Mouse (Mus musculus) hindbrain, embryonic 11.5 days (tissue): Measurements from ENCODE around the gene Ctdnep1. TPM values are rescaled to one million over a fixed set of nuclear protein-coding genes. Genes with fewer than 3 reads are reported as not detected.

ENCODE experiments used
- ATAC-seq: fragments of 200-750 bp; cut with Nextera tagmentation; 2 replicates; pipeline ENCODE4 v1.8.0; 2017; ENCODE audit warnings: mild to moderate bottlenecking, moderate TSS enrichment, moderate library complexity; ENCODE audit not compliant: low FRiP score
- DNase-seq: peaks from one replicate; pipeline ENCODE4 v3.0.0-alpha.2; 2015; ENCODE audit warnings: low spot score
- H3K27ac ChIP-seq: fragments of 300-500 bp; sonication (generic); 2 replicates; pipeline ENCODE4 v1.5.1; 2014; ENCODE audit warnings: mild to moderate bottlenecking, low read depth, low read length
- H3K27me3 ChIP-seq: fragments of 300-500 bp; sonication (generic); 2 replicates; pipeline ENCODE4 v1.6.1; 2014; ENCODE audit warnings: mild to moderate bottlenecking, low read length, moderate library complexity, mixed read lengths; ENCODE audit not compliant: control insufficient read depth, insufficient read depth
- H3K36me3 ChIP-seq: fragments of 300-500 bp; sonication (generic); 2 replicates; pipeline ENCODE4 v1.6.1; 2014; ENCODE audit warnings: mild to moderate bottlenecking, low read length, moderate library complexity, mixed read lengths; ENCODE audit not compliant: control insufficient read depth, insufficient read depth
- H3K4me1 ChIP-seq: fragments of 300-500 bp; sonication (generic); replicated peaks from 2 replicates; pipeline ENCODE4 v1.6.1; 2014; ENCODE audit warnings: low read length, mixed read lengths; ENCODE audit not compliant: control insufficient read depth, insufficient read depth
- H3K4me2 ChIP-seq: fragments of 300-500 bp; sonication (generic); replicated peaks from 2 replicates; pipeline ENCODE4 v1.6.1; 2014; ENCODE audit warnings: mild to moderate bottlenecking, low read depth, low read length
- H3K4me3 ChIP-seq: fragments of 300-500 bp; sonication (generic); 2 replicates; pipeline ENCODE4 v1.5.1; 2014; ENCODE audit warnings: low read depth, low read length
- H3K9ac ChIP-seq: fragments of 300-500 bp; sonication (generic); 2 replicates; pipeline ENCODE4 v1.6.1; 2014; ENCODE audit warnings: low read depth, low read length
- H3K9me3 ChIP-seq: fragments of 300-500 bp; sonication (generic); 2 replicates; pipeline ENCODE4 v1.6.1; 2016; ENCODE audit warnings: low read length; ENCODE audit not compliant: control insufficient read depth
- WGBS: fragments of 180-500 bp; shearing (Covaris S2); extraction: QIAGEN DNeasy Blood & Tissue Kit; methylation state at CpG from one replicate; pipeline ENCODE4 v1.1.7; 2014; 5-methylcytosine and 5-hydroxymethylcytosine counted together
- polyA plus RNA-seq: library from polyadenylated mRNA; unstranded; fragments of >200 nt; fragmentation: Nextera tagmentation; extraction: Ambion mirVana; gene quantifications from 2 replicates; pipeline ENCODE4 v1.2.1, GENCODE M21; 2014

The Ctdnep1 gene
- polyA plus RNA-seq, 1 experiment from 2014 or later: 26.8 TPM

DNA sequence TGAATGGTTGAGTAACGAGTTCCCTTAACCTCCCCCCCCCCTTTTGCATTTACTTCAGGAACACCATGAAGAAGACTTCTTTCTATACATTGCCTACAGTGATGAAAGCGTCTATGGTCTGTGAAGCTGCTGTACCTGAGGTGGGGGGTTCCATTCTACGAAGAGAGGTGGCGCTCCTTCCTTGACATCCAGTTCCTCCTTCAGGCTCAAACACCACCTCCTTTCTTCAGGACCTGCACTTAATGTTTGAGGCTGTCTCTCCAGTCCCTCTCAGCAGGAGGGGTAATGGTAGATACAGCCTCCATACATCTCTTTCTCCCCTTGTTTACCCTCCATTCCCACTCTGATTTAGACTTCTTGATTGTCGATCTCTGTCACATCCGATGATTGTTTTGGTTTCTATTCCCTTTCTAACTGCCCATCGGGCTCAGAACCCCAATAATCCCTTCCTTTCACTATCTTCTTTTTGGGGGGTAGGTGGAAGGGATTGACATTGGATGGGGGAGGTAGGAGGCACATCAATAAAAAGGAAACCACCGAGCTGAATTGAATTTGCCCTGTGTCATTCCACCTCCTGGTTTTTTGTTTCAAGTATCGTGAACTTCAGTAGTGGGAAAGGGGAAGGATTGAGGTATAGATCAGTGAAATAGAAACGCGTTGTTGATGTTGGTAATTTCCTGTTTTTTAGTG is 13.6 kb downstream of the Ctdnep1 start:
- Histone ChIP-seq H3K9ac (no peak overlapping the region), H3K27ac (no peak overlapping the region), H3K4me1 (peaks cover 12% of the 10 kb centered on the region), H3K36me3 (peaks cover 9% of the 10 kb centered on the region), H3K9me3 (no peaks in the 10 kb centered on the region), H3K4me3 (peak overlapping the region; percentile 96), H3K27me3 (no peaks in the 10 kb centered on the region), H3K4me2 (no peak overlapping the region)
- DNase-seq (no peak), ATAC-seq (no peak)
- 87% methylated on average over 11 of the region's 11 CpGs for WGBS

GRCm38 (mm10) chr11:69995391-69995960 is 14.5 kb downstream of the Ctdnep1 start, which contains the start of gene Phf23:
TSS of gene Phf23 (plus strand) at chr11:69995777.
- peaks cover 12% of the 10 kb centered on the region for H3K4me1 ChIP-seq
- DNase-seq: peak; percentile 98
- under 1% methylated on average over 35 of the region's 36 CpGs for WGBS

DNA sequence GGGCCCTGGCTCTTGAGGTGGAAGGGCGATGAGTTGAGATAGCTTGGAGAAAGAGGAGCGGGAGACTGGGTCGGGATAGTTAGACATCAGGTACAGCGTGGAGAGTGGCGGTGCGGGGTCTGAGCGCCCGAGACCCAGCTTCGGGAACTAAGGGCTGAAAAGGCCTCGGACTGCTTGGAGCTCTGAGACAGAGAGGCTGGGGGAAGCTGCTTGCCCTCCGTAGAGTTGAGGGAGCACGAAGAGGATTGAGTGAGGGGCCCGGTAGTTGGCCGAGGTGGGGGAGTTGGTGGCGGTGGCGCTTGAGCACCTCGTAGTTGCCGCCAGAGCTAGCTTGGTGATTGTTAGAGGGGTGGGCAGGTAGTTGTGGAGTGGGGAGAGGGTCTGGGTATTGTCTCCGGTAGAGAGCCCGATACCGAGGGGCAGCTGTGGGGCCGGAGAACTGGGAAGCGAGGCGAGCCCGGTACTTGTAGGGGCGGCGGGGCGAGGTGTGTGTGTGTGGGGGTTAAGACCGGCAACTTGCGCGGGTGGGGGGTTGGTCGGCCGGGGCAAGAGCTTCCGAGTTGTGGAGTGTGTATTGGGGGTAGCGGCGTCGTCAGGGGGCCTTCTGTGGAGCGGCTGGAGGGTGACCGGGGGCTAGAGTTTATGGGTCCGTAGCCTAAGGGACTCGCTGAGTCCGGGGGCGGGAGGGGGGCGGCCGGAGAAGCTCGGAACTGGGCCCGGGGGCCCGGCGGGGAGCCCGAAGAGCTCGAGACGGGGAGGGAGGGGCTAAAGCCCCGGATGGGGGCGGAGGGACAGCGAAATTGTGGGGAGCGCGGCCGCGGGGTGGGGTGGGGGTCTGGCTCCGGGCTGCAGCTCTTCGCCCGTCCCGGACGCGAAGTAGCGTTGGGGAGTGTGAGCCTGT is 15.5 kb downstream of the Ctdnep1 start:
- Histone ChIP-seq H3K36me3 (peaks cover 11% of the 10 kb centered on the region), H3K4me1 (peaks cover 12% of the 10 kb centered on the region), H3K4me2 (peak overlapping the region; percentile 48), H3K27ac (peak overlapping the region; percentile 96), H3K9ac (peak overlapping the region; percentile 97), H3K9me3 (no peaks in the 10 kb centered on the region), H3K27me3 (no peaks in the 10 kb centered on the region), H3K4me3 (peak overlapping the region; percentile 96)
- 0 out of 2 replicates have a peak, but pooled peaks have one; percentile 1 for ATAC-seq
- no peak for DNase-seq
- under 1% methylated on average over 53 of the region's 66 CpGs for WGBS

More at GRCm38 (mm10) chr11:69995391-69995960, 14.5 kb downstream of the Ctdnep1 start, which contains the start of gene Phf23:
- no peaks in the 10 kb centered on the region for H3K9me3 ChIP-seq
- H3K9ac ChIP-seq: peak within 1 kb of the TSS; percentile 97
- H3K27me3 ChIP-seq: no peaks in the 10 kb centered on the region
- H3K4me3 ChIP-seq: peak within 1 kb of the TSS; percentile 96
- peak; percentile 81 for ATAC-seq
- peak within 1 kb of the TSS; percentile 96 for H3K27ac ChIP-seq
- H3K36me3 ChIP-seq: peaks cover 11% of the 10 kb centered on the region
- peak within 1 kb of the TSS; percentile 48 for H3K4me2 ChIP-seq

GRCm38 (mm10) chr11:69997070-69997509 is 16.1 kb downstream of the Ctdnep1 start:
- peaks cover 14% of the 10 kb centered on the region for H3K4me1 ChIP-seq

DNA sequence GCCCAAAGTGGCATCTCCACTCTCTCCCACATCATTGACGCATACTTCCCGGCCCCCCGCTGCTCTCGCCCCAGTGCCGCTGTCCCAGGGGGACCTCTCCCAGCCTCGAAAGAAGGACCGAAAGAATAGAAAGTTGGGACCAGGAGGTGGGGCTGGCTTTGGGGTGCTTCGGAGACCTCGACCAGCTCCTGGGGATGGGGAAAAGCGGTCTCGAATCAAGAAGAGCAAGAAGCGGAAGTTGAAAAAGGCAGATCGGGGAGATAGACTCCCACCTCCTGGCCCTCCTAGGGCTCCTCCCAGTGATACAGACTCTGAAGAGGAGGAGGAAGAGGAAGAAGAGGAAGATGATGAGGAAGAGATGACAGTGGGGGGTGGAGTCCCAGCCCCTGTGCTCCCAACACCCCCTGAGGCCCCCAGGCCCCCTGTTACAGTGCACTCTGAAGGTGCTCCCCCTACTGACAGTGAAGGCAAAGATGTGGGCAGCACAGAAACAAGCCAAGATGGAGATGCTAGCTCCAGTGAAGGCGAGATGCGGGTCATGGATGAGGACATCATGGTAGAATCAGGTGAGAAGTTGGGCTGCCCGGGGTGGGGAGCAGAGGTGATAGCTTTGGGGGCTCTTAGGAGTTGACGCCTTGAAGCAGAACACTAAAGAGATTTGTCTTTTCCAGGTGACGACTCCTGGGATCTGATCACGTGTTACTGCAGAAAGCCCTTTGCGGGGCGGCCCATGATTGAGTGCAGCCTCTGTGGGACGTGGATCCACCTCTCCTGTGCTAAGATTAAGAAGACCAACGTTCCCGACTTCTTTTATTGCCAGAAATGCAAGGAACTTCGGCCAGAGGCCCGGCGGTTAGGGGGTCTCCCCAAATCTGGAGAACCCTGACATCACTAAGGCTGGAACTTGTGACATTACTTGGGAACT is 17.9 kb downstream of the Ctdnep1 start:
- DNase-seq: no peak
- no peaks in the 10 kb centered on the region for H3K9me3 ChIP-seq
- 94% methylated on average over 27 of the region's 27 CpGs for WGBS
- H3K27ac ChIP-seq: no peak overlapping the region
- peaks cover 11% of the 10 kb centered on the region for H3K36me3 ChIP-seq
- H3K9ac ChIP-seq: no peak overlapping the region
- peaks cover 8% of the 10 kb centered on the region; the same call in 1 of the 2 replicates for H3K4me1 ChIP-seq
- H3K27me3 ChIP-seq: no peaks in the 10 kb centered on the region
- H3K4me2 ChIP-seq: no peak overlapping the region
- no peak overlapping the region for H3K4me3 ChIP-seq
- ATAC-seq: no peak

More at GRCm38 (mm10) chr11:69997070-69997509, 16.1 kb downstream of the Ctdnep1 start:
- DNase-seq (peak; percentile 87), ATAC-seq (peak; percentile 50)
- Histone ChIP-seq H3K9ac (peak overlapping the region; percentile 97), H3K27ac (peak overlapping the region; percentile 96), H3K4me2 (peak overlapping the region; percentile 48), H3K4me3 (peak overlapping the region; percentile 96), H3K36me3 (peaks cover 11% of the 10 kb centered on the region), H3K27me3 (no peaks in the 10 kb centered on the region), H3K9me3 (no peaks in the 10 kb centered on the region)
- under 1% methylated on average over 22 of the region's 44 CpGs for WGBS

DNA sequence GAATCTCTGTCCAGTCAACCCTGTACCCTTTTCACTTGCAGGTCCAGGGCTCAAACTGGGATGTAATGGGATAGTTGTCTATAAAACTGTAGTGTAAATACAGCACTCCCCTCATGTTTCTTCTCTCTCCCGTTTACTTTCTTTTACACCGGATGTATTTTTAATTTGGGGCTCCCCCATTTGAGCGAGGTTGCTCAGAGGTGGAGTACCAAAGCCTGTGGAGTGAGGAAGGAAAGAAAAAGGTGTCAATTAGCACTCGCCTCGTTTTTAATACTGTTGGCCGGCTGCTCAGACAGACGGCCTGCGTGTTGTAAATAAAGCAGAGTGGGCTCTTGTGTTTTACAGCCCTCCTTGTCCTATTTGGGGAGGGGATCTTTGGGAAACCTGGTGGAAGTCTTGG is 18.7 kb downstream of the Ctdnep1 start:
- H3K4me2 ChIP-seq: no peak overlapping the region
- no peak for ATAC-seq
- no peak overlapping the region for H3K9ac ChIP-seq
- H3K27ac ChIP-seq: peak overlapping the region; percentile 25; the same call in 1 of the 2 replicates
- no peaks in the 10 kb centered on the region for H3K9me3 ChIP-seq
- peaks cover 8% of the 10 kb centered on the region; the same call in 1 of the 2 replicates for H3K4me1 ChIP-seq
- H3K4me3 ChIP-seq: no peak overlapping the region
- WGBS: 85% methylated on average over 8 of the region's 8 CpGs
- no peaks in the 10 kb centered on the region for H3K27me3 ChIP-seq
- H3K36me3 ChIP-seq: peaks cover 11% of the 10 kb centered on the region
- no peak for DNase-seq

GRCm38 (mm10) chr11:70000396-70000898 is 19.5 kb downstream of the Ctdnep1 start, which contains the start of gene Dvl2:
TSS of gene Dvl2 (plus strand) at chr11:70000595.
- DNase-seq (peak; percentile 95), ATAC-seq (peak; percentile 65)
- Histone ChIP-seq H3K27ac (peak within 1 kb of the TSS; percentile 95), H3K9me3 (no peaks in the 10 kb centered on the region), H3K4me2 (peak within 1 kb of the TSS; percentile 77), H3K4me1 (peaks cover 8% of the 10 kb centered on the region; the same call in 1 of the 2 replicates), H3K27me3 (no peaks in the 10 kb centered on the region), H3K4me3 (peak within 1 kb of the TSS; percentile 78), H3K36me3 (peaks cover 11% of the 10 kb centered on the region), H3K9ac (peak within 1 kb of the TSS; percentile 83)
- WGBS: 1% methylated on average over 48 of the region's 48 CpGs
